Mouse (Mus musculus) CH12.LX (cell line): Measurements from ENCODE around the gene Gm3435.
"Not testable (repeated sequence)": the region's sequence is repeated elsewhere in the genome, so short reads cannot be mapped to it uniquely, and the experiment has no call there.

Source experiments
- CTCF ChIP-seq, 2 experiments: IDR thresholded peaks in 1 of 2; conservative IDR thresholded peaks in 1 of 2; 2 replicates each; pipeline ENCODE4 v1.5.1; 2011 to 2012; ENCODE audit warnings: low read depth in 2 of 2, low read length in 2 of 2, improper control_type of control experiment in 1 of 2, inconsistent platforms in 1 of 2, mild to moderate bottlenecking in 1 of 2, moderate library complexity in 1 of 2
- EP300 ChIP-seq: IDR thresholded peaks from 2 replicates; pipeline ENCODE4 v1.6.1; 2011; ENCODE audit warnings: low read length, improper control_type of control experiment
- RAD21 ChIP-seq: IDR thresholded peaks from 2 replicates; pipeline ENCODE4 v1.6.1; 2011; ENCODE audit warnings: low read depth, mild to moderate bottlenecking, low read length, improper control_type of control experiment, moderate library complexity

DNA sequence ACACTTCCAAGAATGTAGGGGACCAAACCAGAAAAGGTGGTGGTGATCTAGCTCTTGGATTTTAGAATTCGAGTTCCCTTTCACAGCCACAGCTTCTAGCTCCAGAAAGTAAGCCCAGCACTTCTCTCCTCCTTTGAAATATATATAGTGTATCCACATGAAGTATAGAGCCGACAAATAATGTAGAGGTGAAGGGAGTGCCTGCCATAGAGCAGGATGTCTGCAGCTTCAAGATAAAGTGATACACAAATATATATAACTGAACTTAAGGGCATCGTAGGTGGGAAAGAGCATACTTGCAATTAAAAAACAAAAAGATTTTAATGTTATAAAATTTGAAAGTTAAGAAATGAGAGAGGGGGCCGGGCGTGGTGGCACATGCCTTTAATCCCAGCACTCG lies 15.5 kb downstream of the Gm3435 start:
- not testable (repeated sequence) for TF ChIP-seq RAD21; EP300; CTCF (conservative IDR thresholded peaks at IDR 0.05 in 1 of 2, IDR thresholded peaks at IDR 0.05 in 1 of 2; ENCODE audit: low read depth in 2 of 2, low read length in 2 of 2)
